Mouse (Mus musculus) thymus, postnatal 4 days (tissue): ENCODE measurements around the gene Traf5.

Source experiments
- DNase-seq: peaks from one replicate; pipeline ENCODE4 v3.0.0; 2021

Traf5 gene

GRCm38 (mm10) chr1:192061666-192062306 lies 30.6 kb downstream of the Traf5 start:
- DNase-seq = no peak

GRCm38 (mm10) chr1:192058911-192059310 lies 33.4 kb downstream of the Traf5 start:
- no peak for DNase-seq

DNA sequence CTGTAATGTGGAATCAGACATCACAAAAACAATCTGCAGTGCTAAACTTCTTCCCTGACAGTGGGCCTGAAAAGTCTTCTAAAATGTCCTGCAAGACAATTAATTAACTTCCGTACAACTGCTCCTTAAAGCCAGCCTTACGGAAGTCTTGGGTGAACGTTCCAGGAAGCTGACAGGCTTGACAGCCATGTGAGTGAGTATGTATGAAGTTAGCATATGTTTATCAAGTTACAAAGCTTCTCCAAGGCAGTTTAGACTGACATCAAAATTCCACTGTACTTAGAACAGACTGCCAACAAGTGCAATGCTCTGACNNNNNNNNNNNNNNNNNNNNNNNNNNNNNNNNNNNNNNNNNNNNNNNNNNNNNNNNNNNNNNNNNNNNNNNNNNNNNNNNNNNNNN lies 38.6 kb downstream of the Traf5 start:
- DNase-seq = no peak

DNA sequence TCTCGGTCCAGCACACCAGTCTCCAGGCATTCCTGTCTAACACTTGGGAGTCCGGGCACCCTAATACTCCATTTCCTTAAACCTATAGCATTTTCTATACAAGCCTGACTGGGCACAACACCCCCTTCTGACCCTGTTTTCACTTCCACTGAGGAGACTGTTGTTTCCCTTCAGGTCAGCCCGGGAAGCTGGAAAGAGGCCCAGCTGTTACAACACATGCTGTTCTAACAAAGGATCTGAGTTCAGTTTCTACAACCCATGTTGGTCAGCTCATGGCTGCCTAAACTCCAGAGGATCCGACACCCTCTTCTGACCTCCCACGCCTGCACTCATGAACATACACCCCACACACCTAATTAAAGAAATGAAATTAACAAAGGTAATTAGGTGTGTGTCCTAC lies 39.4 kb downstream of the Traf5 start:
- no peak for DNase-seq

GRCm38 (mm10) chr1:192052461-192052860 lies 39.9 kb downstream of the Traf5 start:
- DNase-seq = no peak

GRCm38 (mm10) chr1:191999022-191999421 lies 93.3 kb downstream of the Traf5 start:
- DNase-seq = no peak

DNA sequence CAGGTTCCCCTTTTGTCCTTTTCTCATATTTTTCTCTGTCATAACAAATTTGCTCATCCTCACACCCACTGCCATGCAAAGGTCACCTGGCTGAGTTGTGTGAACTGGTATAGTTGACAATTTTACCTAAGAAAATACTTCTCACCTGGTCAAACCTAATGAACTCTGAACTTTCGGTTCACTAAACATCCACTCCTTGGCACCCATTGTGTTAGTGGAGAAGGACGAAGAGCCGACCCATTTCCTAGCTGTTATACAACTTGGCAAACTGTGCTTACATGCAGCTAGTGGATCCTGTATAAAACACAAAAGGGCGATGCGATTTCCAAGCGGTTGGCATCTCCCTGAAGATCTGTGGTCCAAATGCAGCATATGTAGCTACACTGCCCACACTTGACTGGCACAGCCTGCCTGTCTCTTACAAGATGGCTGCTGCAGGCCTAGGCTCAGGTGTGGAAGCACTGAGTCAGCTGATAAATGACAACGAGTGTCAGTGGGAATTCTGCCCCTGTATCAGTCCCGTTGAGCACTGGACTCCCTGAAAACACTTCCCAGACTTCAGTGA lies 95.7 kb downstream of the Traf5 start:
- no peak for DNase-seq

GRCm38 (mm10) chr1:191995916-191996315 lies 96.4 kb downstream of the Traf5 start:
- no peak for DNase-seq

GRCm38 (mm10) chr1:191995488-191995887 lies 96.9 kb downstream of the Traf5 start:
- DNase-seq = peak; percentile 90

DNA sequence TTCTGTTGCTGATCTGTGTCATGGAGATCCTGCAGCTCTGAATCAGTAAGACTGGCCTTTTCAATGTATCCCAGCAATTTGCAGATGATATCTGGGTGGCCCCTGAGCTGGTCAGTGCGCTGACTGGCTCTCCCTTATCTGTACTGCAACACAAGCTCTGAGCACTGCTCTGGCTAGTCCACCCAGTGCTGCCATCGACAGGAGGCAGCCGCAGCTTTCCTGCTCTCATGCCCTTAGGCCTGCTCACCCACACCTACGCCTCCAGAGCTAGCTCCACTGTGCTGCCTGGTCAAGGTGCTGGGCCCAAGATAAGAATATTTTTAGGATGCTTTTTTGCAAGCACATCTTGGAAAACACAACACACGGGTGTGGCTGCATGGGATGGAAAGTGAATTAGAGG lies 97.9 kb downstream of the Traf5 start:
- no peak for DNase-seq

- DNase-seq = no peak
Measured at GRCm38 (mm10) chr1:191992040-191992780, 100.1 kb downstream of the Traf5 start.

DNA sequence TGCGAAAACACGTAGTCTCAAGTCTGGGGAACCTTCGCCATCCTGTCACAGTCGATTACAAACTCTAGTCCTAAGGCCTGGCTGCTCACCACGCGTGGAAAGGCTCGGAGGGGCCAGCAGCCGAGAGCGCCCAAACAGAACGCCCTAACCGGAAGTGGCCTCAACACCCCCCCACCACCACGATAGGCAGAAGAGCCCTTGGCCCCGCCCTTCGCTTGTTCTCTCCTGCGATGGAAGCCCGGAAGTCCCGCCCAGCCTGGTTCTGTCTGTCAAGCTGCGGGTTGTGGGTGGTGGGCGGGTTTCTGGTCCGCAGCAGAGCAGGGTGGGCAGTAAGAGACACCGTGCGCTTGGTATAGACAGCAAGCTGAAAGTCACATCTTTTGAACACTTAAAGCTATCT lies 102.4 kb downstream of the Traf5 start:
- peak; percentile 98 for DNase-seq

GRCm38 (mm10) chr1:191989060-191989459 lies 103.3 kb downstream of the Traf5 start:
- no peak for DNase-seq

GRCm38 (mm10) chr1:191988646-191989045 lies 103.7 kb downstream of the Traf5 start:
- DNase-seq = no peak

GRCm38 (mm10) chr1:191987481-191987769 lies 104.9 kb downstream of the Traf5 start:
- DNase-seq = no peak

DNA sequence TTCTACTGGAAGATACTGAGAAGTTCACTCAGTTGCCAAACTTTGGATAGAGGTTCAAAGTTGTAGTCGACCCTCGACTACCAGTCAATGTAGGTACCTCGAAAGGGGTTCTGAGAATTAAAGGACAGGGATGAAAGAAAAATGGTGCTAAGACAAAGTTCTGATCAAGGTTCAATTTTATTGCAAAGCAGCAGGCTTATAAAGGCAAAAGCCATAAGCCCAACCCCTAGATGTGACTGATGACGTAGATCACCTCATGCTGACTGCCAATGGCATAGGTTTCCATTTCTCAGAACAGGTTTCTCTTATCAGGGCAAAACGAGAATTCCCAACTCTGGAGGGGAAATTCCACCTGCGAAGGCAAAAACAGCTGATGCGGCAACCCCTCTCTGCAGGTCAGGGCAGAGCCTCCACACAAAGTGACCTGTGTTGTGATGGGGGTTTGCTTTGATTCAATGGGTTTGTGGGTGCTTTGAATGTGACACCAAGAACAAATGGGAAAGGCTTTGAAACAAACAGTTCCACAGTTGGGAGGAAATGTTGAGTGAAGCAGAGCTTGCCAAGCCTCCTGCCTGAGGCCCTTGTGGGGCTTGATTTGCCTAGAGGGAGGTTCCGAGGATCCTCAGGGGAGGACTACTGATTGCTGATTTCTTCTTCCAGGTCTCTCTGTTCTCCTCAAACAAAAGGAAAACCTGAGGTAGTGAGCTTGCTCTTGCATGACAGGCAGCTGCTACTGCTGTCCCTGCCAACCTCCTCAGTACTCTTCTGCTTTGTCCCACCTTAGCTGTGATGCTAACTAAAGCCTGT lies 105.5 kb downstream of the Traf5 start:
- DNase-seq = no peak

- no peak for DNase-seq
Measured at GRCm38 (mm10) chr1:191981426-191982102, 110.8 kb downstream of the Traf5 start.

GRCm38 (mm10) chr1:191977187-191977586 lies 115.2 kb downstream of the Traf5 start, which contains the start of gene Rd3:
TSS of gene Rd3 (plus strand) at chr1:191977370.
- no peak for DNase-seq

GRCm38 (mm10) chr1:191974509-191975405 lies 117.6 kb downstream of the Traf5 start:
- DNase-seq = no peak

- DNase-seq = no peak
Measured at GRCm38 (mm10) chr1:191969939-191970338, 122.4 kb downstream of the Traf5 start.

GRCm38 (mm10) chr1:191964773-191965481 lies 127.4 kb downstream of the Traf5 start:
- DNase-seq = peak; percentile 81
